Mouse (Mus musculus): ENCODE results near the gene Ppt1. TPM values are rescaled to one million over a fixed set of nuclear protein-coding genes. Genes with fewer than 3 reads are reported as not detected.

The Ppt1 gene
- total and polyA plus RNA-seq, 2 experiments, result 15.3 to 16.6 TPM

DNA sequence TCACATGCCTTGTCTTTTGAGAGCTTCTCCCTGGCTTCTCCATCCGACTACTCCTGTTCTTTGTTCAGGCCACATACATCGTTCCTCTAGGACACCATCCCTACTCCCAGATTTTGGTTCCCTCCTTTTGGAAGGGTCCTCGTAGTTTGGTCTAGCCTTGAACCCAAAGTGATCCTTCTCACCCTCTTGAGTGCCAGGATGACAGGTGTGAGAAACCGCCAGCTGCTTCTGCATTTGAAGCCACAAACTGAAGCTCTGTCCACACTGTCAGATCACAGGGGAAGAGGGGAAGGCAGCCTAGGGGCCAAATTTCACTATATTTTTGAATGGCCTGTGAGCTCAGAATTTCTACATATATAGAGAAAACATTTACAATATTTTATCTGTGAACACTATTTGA, 18.7 kb downstream of the Ppt1 start:
- no peak for DNase-seq (ENCODE audit: extremely low read depth, low read depth, low spot score)
- Histone ChIP-seq H3K79me2 (ENCODE audit: control insufficient read depth, insufficient read depth, low read length) (no peaks in the 10 kb centered on the region), H3K9ac (ENCODE audit: low read depth, low read length) (no peak overlapping the region), H3K27me3 (ENCODE audit: control insufficient read depth, insufficient read depth, low read length) (no peaks in the 10 kb centered on the region), H3K27ac (replicated peaks; ENCODE audit: insufficient read depth, low read depth, low read length) (no peak overlapping the region), H3K4me3 (ENCODE audit: insufficient read depth, low read depth, low read length) (no peak overlapping the region), H3K4me1 (ENCODE audit: control insufficient read depth, insufficient read depth, low read length) (no peaks in the 10 kb centered on the region), H3K36me3 (ENCODE audit: control insufficient read depth, insufficient read depth, low read length) (peaks cover 45% of the 10 kb centered on the region)
- TF ChIP-seq CTCF (IDR thresholded peaks at IDR 0.05; ENCODE audit: low read depth, low read length) (no peak), POLR2A (IDR thresholded peaks at IDR 0.05; ENCODE audit: extremely low read depth, insufficient read depth, low read length) (no peak)
- 97% methylated on average over 4 of the region's 4 CpGs for WGBS

DNA sequence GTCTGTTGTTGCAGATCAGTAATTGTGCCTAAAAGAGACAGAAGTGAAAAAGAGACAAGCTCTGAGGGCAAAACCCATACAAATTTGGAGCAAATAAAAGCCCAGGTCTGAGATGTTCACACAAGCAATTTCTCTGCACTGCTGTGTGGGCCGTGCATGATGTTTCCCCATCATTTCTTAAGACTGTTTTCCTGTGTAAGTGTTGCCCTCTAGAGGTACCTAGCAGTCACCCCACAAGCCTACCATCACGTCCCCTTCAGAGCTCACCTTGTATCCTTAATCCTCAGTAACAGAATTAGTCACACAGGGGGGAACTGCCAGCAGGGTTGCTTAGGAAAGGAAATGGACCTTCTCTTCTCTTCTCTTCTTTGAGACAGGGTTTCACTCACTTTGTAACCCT, 21.9 kb downstream of the Ppt1 start:
- Histone ChIP-seq H3K36me3 (ENCODE audit: control insufficient read depth, insufficient read depth, low read length) (peaks cover 66% of the 10 kb centered on the region), H3K4me3 (ENCODE audit: insufficient read depth, low read depth, low read length) (no peak overlapping the region), H3K4me1 (ENCODE audit: control insufficient read depth, insufficient read depth, low read length) (no peaks in the 10 kb centered on the region), H3K79me2 (ENCODE audit: control insufficient read depth, insufficient read depth, low read length) (no peaks in the 10 kb centered on the region), H3K27ac (replicated peaks; ENCODE audit: insufficient read depth, low read depth, low read length) (no peak overlapping the region), H3K9ac (ENCODE audit: low read depth, low read length) (no peak overlapping the region), H3K27me3 (ENCODE audit: control insufficient read depth, insufficient read depth, low read length) (no peaks in the 10 kb centered on the region)
- no peak for DNase-seq (ENCODE audit: extremely low read depth, low read depth, low spot score)
- WGBS, result 78% methylated on average over 2 of the region's 2 CpGs
- TF ChIP-seq CTCF (IDR thresholded peaks at IDR 0.05; ENCODE audit: low read depth, low read length) (no peak), POLR2A (IDR thresholded peaks at IDR 0.05; ENCODE audit: extremely low read depth, insufficient read depth, low read length) (no peak)

DNA sequence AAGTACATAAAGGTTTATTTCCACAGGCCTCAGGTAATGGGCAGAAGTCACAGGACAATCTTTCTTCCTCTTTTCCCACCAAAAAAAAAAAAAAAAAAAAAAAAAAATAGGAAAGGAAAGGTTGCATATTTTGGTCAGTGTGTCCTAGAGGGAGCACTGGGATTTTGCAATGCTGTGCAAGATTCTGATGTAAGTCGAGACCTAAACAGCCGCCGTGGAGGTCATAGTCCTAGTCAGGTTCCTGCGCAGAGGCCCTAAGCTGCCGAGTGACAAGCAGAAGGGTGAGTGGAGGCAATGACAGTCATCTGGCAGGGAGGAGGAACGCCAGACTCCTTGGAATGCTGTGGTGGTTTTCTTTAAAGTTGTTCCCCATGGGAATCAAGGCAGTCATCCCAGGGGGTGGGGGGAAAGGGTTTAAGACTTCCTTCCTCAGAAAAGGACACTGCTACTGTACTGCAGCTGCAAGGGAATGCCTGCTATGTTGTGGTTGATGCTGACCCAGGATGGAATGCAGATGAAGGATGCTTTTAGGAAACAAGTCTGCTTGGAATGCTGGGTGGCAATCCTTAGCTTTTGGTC, 23.1 kb downstream of the Ppt1 start:
- Histone ChIP-seq H3K27me3 (ENCODE audit: control insufficient read depth, insufficient read depth, low read length) (no peaks in the 10 kb centered on the region), H3K4me3 (ENCODE audit: insufficient read depth, low read depth, low read length) (no peak overlapping the region), H3K36me3 (ENCODE audit: control insufficient read depth, insufficient read depth, low read length) (peaks cover 75% of the 10 kb centered on the region), H3K27ac (replicated peaks; ENCODE audit: insufficient read depth, low read depth, low read length) (no peak overlapping the region), H3K4me1 (ENCODE audit: control insufficient read depth, insufficient read depth, low read length) (no peaks in the 10 kb centered on the region), H3K9ac (ENCODE audit: low read depth, low read length) (no peak overlapping the region), H3K79me2 (ENCODE audit: control insufficient read depth, insufficient read depth, low read length) (no peaks in the 10 kb centered on the region)
- no peak for TF ChIP-seq CTCF (IDR thresholded peaks at IDR 0.05; ENCODE audit: low read depth, low read length)
- no peak for DNase-seq (ENCODE audit: extremely low read depth, low read depth, low spot score)
- 52% methylated on average over 6 of the region's 6 CpGs for WGBS

DNA sequence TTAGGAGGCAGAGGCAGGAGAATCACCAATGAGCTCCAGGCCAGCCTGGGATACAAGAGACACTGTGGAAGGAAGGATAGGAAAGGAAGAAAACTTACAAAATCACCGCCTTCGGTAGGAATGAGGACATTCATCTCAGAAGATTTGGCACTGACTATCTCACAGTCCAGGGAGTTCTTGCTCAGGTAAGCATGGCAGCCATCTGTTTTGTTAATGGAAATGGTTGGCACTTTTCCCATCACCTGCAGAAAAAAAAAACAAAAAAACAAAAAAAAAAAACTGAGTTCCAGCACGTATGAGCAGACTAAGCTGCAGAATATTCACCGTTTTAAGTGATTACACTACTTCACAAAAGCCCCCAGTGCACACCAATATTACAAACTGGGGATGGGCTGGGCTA, 25.8 kb downstream of the Ppt1 start:
- H3K36me3 ChIP-seq (ENCODE audit: control insufficient read depth, insufficient read depth, low read length), result peaks cover 77% of the 10 kb centered on the region
- TF ChIP-seq POLR2A (IDR thresholded peaks at IDR 0.05; ENCODE audit: extremely low read depth, insufficient read depth, low read length), result no peak
- no peak for TF ChIP-seq CTCF (IDR thresholded peaks at IDR 0.05; ENCODE audit: low read depth, low read length)

DNA sequence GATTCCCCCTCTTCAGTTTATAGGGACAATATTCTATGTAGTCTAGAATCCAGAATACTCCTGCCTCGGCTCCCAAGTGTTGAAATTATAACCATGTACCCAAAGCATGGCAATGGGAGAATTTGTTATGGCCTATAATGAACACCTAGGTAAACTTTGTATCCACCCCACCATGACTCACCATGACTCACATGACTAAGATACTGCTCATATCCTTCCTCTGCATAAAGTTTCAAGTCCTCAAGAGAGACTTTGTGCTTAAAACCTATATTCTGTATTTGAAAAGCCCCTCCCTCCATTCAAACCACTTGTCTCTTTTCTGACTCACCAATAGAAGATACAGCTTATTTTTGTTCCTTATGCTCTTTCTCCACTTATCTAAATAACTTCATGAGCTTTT, 32.0 kb downstream of the Ppt1 start:
- H3K9ac ChIP-seq (ENCODE audit: low read depth, low read length), result no peak overlapping the region
- no peak for TF ChIP-seq POLR2A (IDR thresholded peaks at IDR 0.05; ENCODE audit: extremely low read depth, insufficient read depth, low read length)
- no peak for TF ChIP-seq CTCF (IDR thresholded peaks at IDR 0.05; ENCODE audit: low read depth, low read length)
- H3K4me3 ChIP-seq (ENCODE audit: insufficient read depth, low read depth, low read length), result no peak overlapping the region
- no peak for DNase-seq (ENCODE audit: extremely low read depth, low read depth, low spot score)
- no peak overlapping the region for H3K27ac ChIP-seq (replicated peaks; ENCODE audit: insufficient read depth, low read depth, low read length)
- WGBS, result 96% methylated on average over 1 of the region's 1 CpGs
- H3K27me3 ChIP-seq (ENCODE audit: control insufficient read depth, insufficient read depth, low read length), result no peaks in the 10 kb centered on the region
- 0 out of 2 replicates have a peak, but pooled peaks cover 1% of the 10 kb centered on the region for H3K4me1 ChIP-seq (ENCODE audit: control insufficient read depth, insufficient read depth, low read length)
- no peaks in the 10 kb centered on the region; the same call in 1 of the 2 replicates for H3K79me2 ChIP-seq (ENCODE audit: control insufficient read depth, insufficient read depth, low read length)
- H3K36me3 ChIP-seq (ENCODE audit: control insufficient read depth, insufficient read depth, low read length), result peaks cover 75% of the 10 kb centered on the region

More for the DNA sequence above, 25.8 kb downstream of the Ppt1 start:
- 95% methylated on average over 4 of the region's 4 CpGs for WGBS
- no peak overlapping the region for H3K4me3 ChIP-seq (ENCODE audit: insufficient read depth, low read depth, low read length)
- H3K79me2 ChIP-seq (ENCODE audit: control insufficient read depth, insufficient read depth, low read length), result no peaks in the 10 kb centered on the region
- H3K27ac ChIP-seq (replicated peaks; ENCODE audit: insufficient read depth, low read depth, low read length), result no peak overlapping the region
- no peak overlapping the region for H3K9ac ChIP-seq (ENCODE audit: low read depth, low read length)
- DNase-seq (ENCODE audit: extremely low read depth, low read depth, low spot score), result no peak
- no peaks in the 10 kb centered on the region for H3K27me3 ChIP-seq (ENCODE audit: control insufficient read depth, insufficient read depth, low read length)
- H3K4me1 ChIP-seq (ENCODE audit: control insufficient read depth, insufficient read depth, low read length), result no peaks in the 10 kb centered on the region

DNA sequence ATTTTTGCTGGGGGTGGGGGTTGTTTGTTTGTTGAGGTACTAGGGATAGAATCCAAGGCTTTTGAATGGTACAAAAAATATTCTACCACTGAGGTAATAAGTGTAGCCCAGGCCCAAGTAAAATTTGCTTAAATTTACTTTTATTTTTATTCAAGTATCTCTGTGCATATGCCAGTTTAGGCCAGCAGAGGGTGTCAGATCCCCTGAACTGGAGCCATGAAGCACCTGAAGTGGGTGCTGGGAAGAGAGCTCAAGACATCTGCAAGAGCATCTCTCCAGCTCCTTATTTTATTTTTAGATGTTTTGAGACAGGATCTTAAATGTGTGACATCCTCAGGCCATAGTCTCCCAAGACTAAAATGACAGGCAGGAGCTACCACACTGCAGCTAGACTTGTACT, 34.0 kb downstream of the Ppt1 start:
- H3K27ac ChIP-seq (replicated peaks; ENCODE audit: insufficient read depth, low read depth, low read length), result no peak overlapping the region
- H3K9ac ChIP-seq (ENCODE audit: low read depth, low read length), result no peak overlapping the region
- 0 out of 2 replicates have a peak, but pooled peaks cover 3% of the 10 kb centered on the region for H3K4me1 ChIP-seq (ENCODE audit: control insufficient read depth, insufficient read depth, low read length)
- no peak overlapping the region for H3K4me3 ChIP-seq (ENCODE audit: insufficient read depth, low read depth, low read length)
- peaks cover under 1% of the 10 kb centered on the region; the same call in 1 of the 2 replicates for H3K79me2 ChIP-seq (ENCODE audit: control insufficient read depth, insufficient read depth, low read length)
- no peaks in the 10 kb centered on the region for H3K27me3 ChIP-seq (ENCODE audit: control insufficient read depth, insufficient read depth, low read length)
- peak; percentile 58 for TF ChIP-seq CTCF (IDR thresholded peaks at IDR 0.05; ENCODE audit: low read depth, low read length)
- no peak for TF ChIP-seq POLR2A (IDR thresholded peaks at IDR 0.05; ENCODE audit: extremely low read depth, insufficient read depth, low read length)
- H3K36me3 ChIP-seq (ENCODE audit: control insufficient read depth, insufficient read depth, low read length), result peaks cover 56% of the 10 kb centered on the region
- no peak for DNase-seq (ENCODE audit: extremely low read depth, low read depth, low spot score)

All from liver, adult 2 months (tissue).